Mouse (Mus musculus) midbrain, embryonic 10.5 days (tissue): ENCODE measurements at regions not wholly inside any gene's neighbourhood (a gene's known extent, or its start where the extent isn't known, plus 50 kb on each side); places are given as distances from the start of the nearest gene placed in this dataset.

Experiments used
- DNase-seq: peaks from one replicate; pipeline ENCODE4 v3.0.0-alpha.2; 2017; ENCODE audit warnings: low spot score
- H3K27ac ChIP-seq: fragments of 300-500 bp; sonication (generic); replicated peaks from 2 replicates; pipeline ENCODE4 v1.5.1; 2016; ENCODE audit warnings: mild to moderate bottlenecking
- H3K27me3 ChIP-seq: fragments of 300-500 bp; sonication (generic); 2 replicates; pipeline ENCODE4 v1.6.1; 2016; ENCODE audit warnings: low read depth, mild to moderate bottlenecking; ENCODE audit not compliant: poor library complexity, severe bottlenecking
- H3K36me3 ChIP-seq: fragments of 300-500 bp; sonication (generic); 2 replicates; pipeline ENCODE4 v1.6.1; 2016; ENCODE audit warnings: mild to moderate bottlenecking, moderate library complexity
- H3K4me1 ChIP-seq: fragments of 300-500 bp; sonication (generic); 2 replicates; pipeline ENCODE4 v1.6.1; 2016
- H3K4me3 ChIP-seq: fragments of 300-500 bp; sonication (generic); 2 replicates; pipeline ENCODE4 v1.5.1; 2016; ENCODE audit warnings: mild to moderate bottlenecking, moderate library complexity
- H3K9me3 ChIP-seq: fragments of 300-500 bp; sonication (generic); replicated peaks from 2 replicates; pipeline ENCODE4 v1.6.1; 2016; ENCODE audit warnings: mild to moderate bottlenecking
- WGBS: fragments of 180-500 bp; shearing (Covaris S2); methylation state at CpG from one replicate; pipeline ENCODE4 v1.1.7; 2016; 5-methylcytosine and 5-hydroxymethylcytosine counted together

GRCm38 (mm10) chr2:9804306-9804705 is 76.7 kb upstream of the 4930412O13Rik start:
- Histone ChIP-seq H3K4me1 (no peaks in the 10 kb centered on the region), H3K27ac (no peak overlapping the region), H3K9me3 (no peaks in the 10 kb centered on the region), H3K27me3 (no peaks in the 10 kb centered on the region), H3K4me3 (no peak overlapping the region), H3K36me3 (no peaks in the 10 kb centered on the region)
- no peak for DNase-seq
- 78% methylated on average over 3 of the region's 3 CpGs for WGBS

- Histone ChIP-seq H3K27me3 (no peaks in the 10 kb centered on the region), H3K36me3 (no peaks in the 10 kb centered on the region), H3K9me3 (no peaks in the 10 kb centered on the region), H3K4me3 (no peak overlapping the region), H3K4me1 (no peaks in the 10 kb centered on the region), H3K27ac (no peak overlapping the region)
- no peak for DNase-seq
- 84% methylated on average over 6 of the region's 6 CpGs for WGBS
Measured at GRCm38 (mm10) chr2:9805590-9805989, 75.5 kb upstream of the 4930412O13Rik start.
